Mouse (Mus musculus) liver, embryonic 11.5 days (tissue): Measurements from ENCODE around the gene Wt1. TPM values are rescaled to one million over a fixed set of nuclear protein-coding genes. Genes with fewer than 3 reads are reported as not detected.

Experiments used
- ATAC-seq: fragments of 200-750 bp; cut with Nextera tagmentation; replicated peaks from 2 replicates; pipeline ENCODE4 v1.8.0; 2017; ENCODE audit warnings: moderate number of reproducible peaks, mild to moderate bottlenecking, moderate TSS enrichment, moderate library complexity; ENCODE audit not compliant: low FRiP score
- DNase-seq: peaks from one replicate; pipeline ENCODE4 v3.0.0-alpha.2; 2017; ENCODE audit warnings: low spot score
- H3K27ac ChIP-seq: fragments of 300-500 bp; sonication (generic); 2 replicates; pipeline ENCODE4 v1.5.1; 2014; ENCODE audit warnings: mild to moderate bottlenecking, low read depth, low read length, control low read depth
- H3K27me3 ChIP-seq: fragments of 300-500 bp; sonication (generic); replicated peaks from 2 replicates; pipeline ENCODE4 v1.6.1; 2014; ENCODE audit warnings: low read length, mixed read lengths; ENCODE audit not compliant: control insufficient read depth, insufficient read depth
- H3K36me3 ChIP-seq: fragments of 300-500 bp; sonication (generic); 2 replicates; pipeline ENCODE4 v1.6.1; 2014; ENCODE audit warnings: mild to moderate bottlenecking, low read length, moderate library complexity, mixed read lengths; ENCODE audit not compliant: control insufficient read depth, insufficient read depth
- H3K4me1 ChIP-seq: fragments of 300-500 bp; sonication (generic); replicated peaks from 2 replicates; pipeline ENCODE4 v1.6.1; 2014; ENCODE audit warnings: low read length, mixed read lengths; ENCODE audit not compliant: control insufficient read depth, insufficient read depth
- H3K4me2 ChIP-seq: fragments of 300-500 bp; sonication (generic); 2 replicates; pipeline ENCODE4 v1.6.1; 2014; ENCODE audit warnings: mild to moderate bottlenecking, control low read depth, moderate library complexity
- H3K4me3 ChIP-seq: fragments of 300-500 bp; sonication (generic); 2 replicates; pipeline ENCODE4 v1.5.1; 2014; ENCODE audit warnings: low read depth, low read length, control low read depth
- H3K9ac ChIP-seq: fragments of 300-500 bp; sonication (generic); 2 replicates; pipeline ENCODE4 v1.6.1; 2014; ENCODE audit warnings: low read depth, low read length, control low read depth
- H3K9me3 ChIP-seq: fragments of 300-500 bp; sonication (generic); 2 replicates; pipeline ENCODE4 v1.6.1; 2016; ENCODE audit warnings: low read length, inconsistent platforms, mixed read lengths; ENCODE audit not compliant: control insufficient read depth
- WGBS: fragments of 180-500 bp; shearing (Covaris S2); extraction: QIAGEN DNeasy Blood & Tissue Kit; methylation state at CpG from one replicate; pipeline ENCODE4 v1.1.7; 2014; 5-methylcytosine and 5-hydroxymethylcytosine counted together
- polyA plus RNA-seq: library from polyadenylated mRNA; unstranded; fragments of >200 nt; fragmentation: Nextera tagmentation; extraction: Ambion mirVana; gene quantifications from 2 replicates; pipeline ENCODE4 v1.2.1, GENCODE M21; 2014

Gene Wt1
- polyA plus RNA-seq, 1 experiment from 2014 or later, result 21.3 TPM

GRCm38 (mm10) chr2:105090991-105091390 lies 35.3 kb upstream of the Wt1 start:
- Histone ChIP-seq H3K4me1 (no peaks in the 10 kb centered on the region; the same call in 1 of the 2 replicates), H3K4me2 (no peak overlapping the region), H3K36me3 (no peaks in the 10 kb centered on the region), H3K27ac (no peak overlapping the region), H3K9ac (no peak overlapping the region), H3K4me3 (no peak overlapping the region), H3K27me3 (no peaks in the 10 kb centered on the region), H3K9me3 (no peaks in the 10 kb centered on the region)
- 79% methylated on average over 5 of the region's 5 CpGs for WGBS
- DNase-seq, result no peak
- ATAC-seq, result no peak

- ATAC-seq, result no peak
- no peak within 1 kb of the TSS for H3K4me2 ChIP-seq
- H3K36me3 ChIP-seq, result no peaks in the 10 kb centered on the region
- H3K27ac ChIP-seq, result no peak within 1 kb of the TSS
- H3K4me3 ChIP-seq, result no peak within 1 kb of the TSS
- no peaks in the 10 kb centered on the region; the same call in 1 of the 2 replicates for H3K4me1 ChIP-seq
- no peaks in the 10 kb centered on the region for H3K27me3 ChIP-seq
- DNase-seq, result no peak
- 67% methylated on average over 2 of the region's 2 CpGs for WGBS
- no peak within 1 kb of the TSS for H3K9ac ChIP-seq
- no peaks in the 10 kb centered on the region for H3K9me3 ChIP-seq
Measured at GRCm38 (mm10) chr2:105091718-105092117, 34.6 kb upstream of the Wt1 start, which contains the start of gene Gm11060. Gene Gm11060 (plus strand): TSS chr2:105092018.

GRCm38 (mm10) chr2:105097294-105097953 lies 28.9 kb upstream of the Wt1 start:
- Histone ChIP-seq H3K36me3 (no peaks in the 10 kb centered on the region), H3K4me2 (no peak overlapping the region), H3K9me3 (no peaks in the 10 kb centered on the region), H3K9ac (no peak overlapping the region), H3K4me3 (no peak overlapping the region), H3K4me1 (no peaks in the 10 kb centered on the region), H3K27me3 (no peaks in the 10 kb centered on the region), H3K27ac (no peak overlapping the region)
- ATAC-seq (no peak), DNase-seq (no peak)
- WGBS, result 83% methylated on average over 22 of the region's 22 CpGs

GRCm38 (mm10) chr2:105099410-105099809 lies 26.9 kb upstream of the Wt1 start:
- H3K27ac ChIP-seq, result no peak overlapping the region
- WGBS, result 78% methylated on average over 7 of the region's 7 CpGs
- H3K27me3 ChIP-seq, result no peaks in the 10 kb centered on the region
- no peaks in the 10 kb centered on the region for H3K36me3 ChIP-seq
- no peak overlapping the region for H3K4me3 ChIP-seq
- H3K4me2 ChIP-seq, result no peak overlapping the region
- DNase-seq, result no peak
- H3K4me1 ChIP-seq, result no peaks in the 10 kb centered on the region
- H3K9ac ChIP-seq, result no peak overlapping the region
- no peaks in the 10 kb centered on the region for H3K9me3 ChIP-seq
- ATAC-seq, result no peak

GRCm38 (mm10) chr2:105100541-105100940 lies 25.8 kb upstream of the Wt1 start:
- Histone ChIP-seq H3K4me1 (no peaks in the 10 kb centered on the region), H3K9me3 (no peaks in the 10 kb centered on the region), H3K27me3 (no peaks in the 10 kb centered on the region), H3K4me3 (no peak overlapping the region), H3K36me3 (no peaks in the 10 kb centered on the region), H3K4me2 (no peak overlapping the region), H3K9ac (no peak overlapping the region), H3K27ac (no peak overlapping the region)
- WGBS, result 60% methylated on average over 7 of the region's 7 CpGs
- ATAC-seq (no peak), DNase-seq (no peak)

- Histone ChIP-seq H3K4me2 (no peak overlapping the region), H3K27ac (no peak overlapping the region), H3K4me1 (no peaks in the 10 kb centered on the region), H3K4me3 (no peak overlapping the region), H3K9me3 (no peaks in the 10 kb centered on the region), H3K36me3 (no peaks in the 10 kb centered on the region), H3K9ac (no peak overlapping the region), H3K27me3 (no peaks in the 10 kb centered on the region; the same call in 1 of the 2 replicates)
- DNase-seq (no peak), ATAC-seq (no peak)
- 62% methylated on average over 6 of the region's 6 CpGs for whole genome bisulfite sequencing
Measured at GRCm38 (mm10) chr2:105108703-105109158, 17.6 kb upstream of the Wt1 start.

- ATAC-seq (no peak), DNase-seq (no peak)
- 0 out of 2 replicates have a peak overlapping the region, but pooled peaks have one; percentile 4 for H3K4me2 ChIP-seq
- no peak overlapping the region for H3K9ac ChIP-seq
- H3K27me3 ChIP-seq, result peaks cover 11% of the 10 kb centered on the region
- H3K4me3 ChIP-seq, result no peak overlapping the region
- H3K36me3 ChIP-seq, result no peaks in the 10 kb centered on the region
- WGBS, result 25% methylated on average over 9 of the region's 9 CpGs
- H3K4me1 ChIP-seq, result no peaks in the 10 kb centered on the region
- H3K9me3 ChIP-seq, result no peaks in the 10 kb centered on the region
- no peak overlapping the region for H3K27ac ChIP-seq
Measured at GRCm38 (mm10) chr2:105114074-105114473, 12.3 kb upstream of the Wt1 start.

GRCm38 (mm10) chr2:105117669-105118068 lies 8.7 kb upstream of the Wt1 start:
- 64% methylated on average over 8 of the region's 8 CpGs for WGBS
- Histone ChIP-seq H3K4me2 (no peak overlapping the region), H3K9ac (no peak overlapping the region), H3K36me3 (no peaks in the 10 kb centered on the region), H3K27ac (no peak overlapping the region), H3K4me1 (no peaks in the 10 kb centered on the region), H3K9me3 (no peaks in the 10 kb centered on the region), H3K4me3 (no peak overlapping the region), H3K27me3 (peaks cover 41% of the 10 kb centered on the region)
- DNase-seq (no peak), ATAC-seq (no peak)

- Histone ChIP-seq H3K36me3 (no peaks in the 10 kb centered on the region), H3K9ac (no peak overlapping the region), H3K9me3 (no peaks in the 10 kb centered on the region), H3K4me2 (no peak overlapping the region), H3K4me1 (peaks cover 1% of the 10 kb centered on the region), H3K4me3 (no peak overlapping the region), H3K27ac (no peak overlapping the region), H3K27me3 (peaks cover 84% of the 10 kb centered on the region)
- ATAC-seq (no peak), DNase-seq (no peak)
- WGBS, result 8% methylated on average over 8 of the region's 8 CpGs
Measured at GRCm38 (mm10) chr2:105122216-105122615, 4.1 kb upstream of the Wt1 start.
